Mouse (Mus musculus) urinary bladder, postnatal 10 days (tissue): Measurements from ENCODE around the gene Cpa4.

ENCODE experiments used
- DNase-seq: peaks from one replicate; pipeline ENCODE4 v3.0.0; 2022; ENCODE audit warnings: low spot score

The Cpa4 gene

GRCm38 (mm10) chr6:30551644-30552580, 16.3 kb upstream of the Cpa4 start:
- DNase-seq, result no peak

GRCm38 (mm10) chr6:30552628-30553027, 15.5 kb upstream of the Cpa4 start:
- no peak for DNase-seq

- no peak for DNase-seq
Measured at GRCm38 (mm10) chr6:30553381-30554010, 14.7 kb upstream of the Cpa4 start.

- no peak for DNase-seq
Measured at GRCm38 (mm10) chr6:30554092-30554491, 14.1 kb upstream of the Cpa4 start.

GRCm38 (mm10) chr6:30554621-30555170, 13.5 kb upstream of the Cpa4 start:
- no peak for DNase-seq

- no peak for DNase-seq
Measured at GRCm38 (mm10) chr6:30556080-30556479, 12.1 kb upstream of the Cpa4 start.

- DNase-seq, result no peak
Measured at GRCm38 (mm10) chr6:30559726-30560125, 8.4 kb upstream of the Cpa4 start.

GRCm38 (mm10) chr6:30562132-30562531, 6.0 kb upstream of the Cpa4 start:
- no peak for DNase-seq

GRCm38 (mm10) chr6:30563575-30563974, 4.6 kb upstream of the Cpa4 start:
- DNase-seq, result no peak

GRCm38 (mm10) chr6:30564051-30564450, 4.1 kb upstream of the Cpa4 start:
- DNase-seq, result no peak

GRCm38 (mm10) chr6:30569331-30569730, 1.2 kb downstream of the Cpa4 start:
- DNase-seq, result no peak

GRCm38 (mm10) chr6:30570012-30570411, 1.8 kb downstream of the Cpa4 start:
- no peak for DNase-seq

GRCm38 (mm10) chr6:30572456-30573311, 4.5 kb downstream of the Cpa4 start:
- no peak for DNase-seq

- no peak for DNase-seq
Measured at GRCm38 (mm10) chr6:30573380-30573779, 5.2 kb downstream of the Cpa4 start.

- no peak for DNase-seq
Measured at GRCm38 (mm10) chr6:30574945-30575344, 6.8 kb downstream of the Cpa4 start.

- no peak for DNase-seq
Measured at GRCm38 (mm10) chr6:30576477-30577203, 8.5 kb downstream of the Cpa4 start.

GRCm38 (mm10) chr6:30579961-30580840, 12.0 kb downstream of the Cpa4 start:
- DNase-seq, result no peak

- no peak for DNase-seq
Measured at GRCm38 (mm10) chr6:30580841-30581176, 12.6 kb downstream of the Cpa4 start.

- no peak for DNase-seq
Measured at GRCm38 (mm10) chr6:30586886-30587442, 18.8 kb downstream of the Cpa4 start.

- no peak for DNase-seq
Measured at GRCm38 (mm10) chr6:30589819-30590218, 21.6 kb downstream of the Cpa4 start.
